Mouse (Mus musculus) T-helper 1 cell (primary cell): ENCODE measurements around the gene Tcp10a.
"Not testable (repeated sequence)": the region's sequence is repeated elsewhere in the genome, so short reads cannot be mapped to it uniquely, and the experiment has no call there.

Experiments
- in situ Hi-C: fragments of 300-600 bp; cut with MboI, MseI; formaldehyde crosslinking; loops from one replicate; pipeline ENCODE4 v1.15.1; 2025; ENCODE audit warnings: high pct_unique_total_duplicates

Gene Tcp10a

DNA sequence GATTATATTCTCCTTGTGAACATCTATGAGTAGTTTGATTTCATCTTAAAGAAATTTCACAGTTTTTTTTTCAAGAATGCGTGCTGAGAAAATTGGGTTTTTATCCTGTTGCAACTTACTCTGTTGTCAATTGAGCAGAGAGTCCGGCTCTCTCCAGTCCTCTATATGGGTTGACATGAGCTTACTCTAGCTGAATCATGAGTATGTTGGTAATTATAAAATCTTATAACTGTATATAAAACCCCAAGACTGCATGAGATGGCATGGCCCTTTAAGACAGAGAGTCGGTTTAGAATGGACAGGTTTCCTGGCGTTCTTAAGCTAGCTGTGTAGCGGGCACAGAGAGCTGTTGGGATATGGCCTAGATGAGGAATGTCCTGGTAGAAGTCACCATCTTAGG is at the start of gene Tcp10a:
TSS of gene Tcp10a (plus strand) at position 301 of the 400 bp plus-strand sequence.
- in situ Hi-C loops, result not testable (repeated sequence)

GRCm38 (mm10) chr17:7278702-7279242 is 45.7 kb upstream of the Tcp10a start:
- in situ Hi-C loops, result no loop called here

GRCm38 (mm10) chr17:7279251-7279650 is 45.2 kb upstream of the Tcp10a start:
- in situ Hi-C loops, result no loop called here

DNA sequence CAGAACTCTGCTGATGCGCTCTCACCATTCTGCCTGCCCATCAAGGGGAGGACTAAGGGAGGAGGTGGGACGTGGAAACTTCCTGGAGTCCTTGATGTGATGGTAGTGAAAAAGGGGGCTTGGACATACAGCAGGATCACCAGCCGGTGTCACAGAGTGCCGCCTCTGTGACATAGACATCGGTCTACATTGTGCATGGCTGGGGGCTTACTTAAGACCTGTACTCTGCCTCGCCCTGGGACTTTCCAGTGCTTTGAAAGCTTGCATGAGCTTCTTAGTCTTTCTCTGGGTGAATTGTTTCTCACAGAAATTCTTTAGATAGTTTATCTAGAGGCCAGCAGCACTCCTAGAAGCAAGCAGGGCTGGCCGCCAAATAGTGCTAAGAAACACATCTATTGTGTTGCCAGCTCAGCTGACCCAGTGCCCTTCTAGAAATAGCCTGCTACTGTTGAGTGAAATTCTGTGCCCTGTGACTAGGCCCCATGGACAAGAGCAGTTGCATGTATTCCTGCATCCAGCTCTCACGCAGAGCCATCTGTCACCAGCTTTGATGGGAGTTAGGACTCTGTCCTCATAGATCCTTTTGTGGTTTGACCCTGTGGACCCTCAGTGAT is 40.0 kb upstream of the Tcp10a start:
- in situ Hi-C loops, result loop anchor here (10.0 kb wide), 1 partner anchor 250 kb away; no protein-coding TSS in a partner anchor

DNA sequence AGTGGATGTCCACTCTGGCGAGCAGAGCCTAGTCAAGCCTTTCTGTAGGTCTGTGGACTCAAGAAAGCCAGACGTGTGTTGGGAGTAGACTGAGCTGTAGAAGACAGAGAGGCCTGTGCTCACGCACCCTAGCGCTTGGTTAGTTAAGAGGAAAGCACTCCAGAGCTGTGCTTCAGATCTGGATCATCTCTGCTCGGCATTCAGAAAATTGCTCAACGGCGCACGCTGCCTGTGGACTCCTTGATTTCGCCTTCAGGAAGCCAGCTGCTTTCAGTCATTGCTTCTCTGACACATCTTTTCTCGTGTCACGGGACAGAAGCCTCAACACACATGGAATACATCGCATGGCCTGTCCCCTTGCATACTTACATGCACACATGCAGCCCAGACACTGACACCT is 39.2 kb upstream of the Tcp10a start:
- in situ Hi-C loops, result loop anchor here (10.0 kb wide), 1 partner anchor 250 kb away; no protein-coding TSS in a partner anchor

GRCm38 (mm10) chr17:7286422-7287050 is 37.9 kb upstream of the Tcp10a start:
- in situ Hi-C loops, result loop anchor here (10.0 kb wide), 1 partner anchor 248 kb away; no protein-coding TSS in a partner anchor

DNA sequence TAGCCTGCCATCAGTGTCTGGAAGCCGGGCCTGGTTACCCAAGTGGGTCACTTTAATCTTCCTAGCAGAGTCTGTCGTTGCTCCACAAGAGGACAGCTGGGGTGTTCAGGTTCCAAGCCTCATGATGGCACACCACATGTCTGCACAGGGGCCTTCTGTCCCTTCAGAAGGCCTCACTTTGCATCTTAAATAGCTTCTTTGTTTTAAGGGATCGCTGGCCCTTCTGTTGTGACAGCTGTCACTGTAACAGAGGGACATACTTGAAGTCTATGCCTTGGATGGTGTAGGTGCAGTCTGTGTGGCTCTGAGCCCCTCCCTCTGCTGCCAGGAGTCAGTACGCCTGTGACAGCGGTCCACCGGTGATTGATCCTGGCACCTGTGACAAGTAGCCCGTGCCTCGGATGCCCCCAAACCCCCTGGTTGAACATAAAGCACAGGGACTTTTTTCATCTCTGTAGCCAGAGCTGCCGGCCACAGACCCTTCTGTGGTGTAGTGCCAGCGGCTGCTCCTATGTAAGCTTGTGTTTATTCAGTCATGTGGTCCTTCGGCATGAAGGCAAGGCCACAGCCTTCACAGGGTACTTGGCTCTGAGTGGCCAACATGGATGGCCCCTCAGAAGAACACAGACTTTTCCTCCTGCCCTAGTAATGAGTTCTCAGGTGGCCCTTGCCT is 32.3 kb upstream of the Tcp10a start:
- in situ Hi-C loops, result loop anchor here (10.0 kb wide), 1 partner anchor 153 kb away; no protein-coding TSS in a partner anchor

DNA sequence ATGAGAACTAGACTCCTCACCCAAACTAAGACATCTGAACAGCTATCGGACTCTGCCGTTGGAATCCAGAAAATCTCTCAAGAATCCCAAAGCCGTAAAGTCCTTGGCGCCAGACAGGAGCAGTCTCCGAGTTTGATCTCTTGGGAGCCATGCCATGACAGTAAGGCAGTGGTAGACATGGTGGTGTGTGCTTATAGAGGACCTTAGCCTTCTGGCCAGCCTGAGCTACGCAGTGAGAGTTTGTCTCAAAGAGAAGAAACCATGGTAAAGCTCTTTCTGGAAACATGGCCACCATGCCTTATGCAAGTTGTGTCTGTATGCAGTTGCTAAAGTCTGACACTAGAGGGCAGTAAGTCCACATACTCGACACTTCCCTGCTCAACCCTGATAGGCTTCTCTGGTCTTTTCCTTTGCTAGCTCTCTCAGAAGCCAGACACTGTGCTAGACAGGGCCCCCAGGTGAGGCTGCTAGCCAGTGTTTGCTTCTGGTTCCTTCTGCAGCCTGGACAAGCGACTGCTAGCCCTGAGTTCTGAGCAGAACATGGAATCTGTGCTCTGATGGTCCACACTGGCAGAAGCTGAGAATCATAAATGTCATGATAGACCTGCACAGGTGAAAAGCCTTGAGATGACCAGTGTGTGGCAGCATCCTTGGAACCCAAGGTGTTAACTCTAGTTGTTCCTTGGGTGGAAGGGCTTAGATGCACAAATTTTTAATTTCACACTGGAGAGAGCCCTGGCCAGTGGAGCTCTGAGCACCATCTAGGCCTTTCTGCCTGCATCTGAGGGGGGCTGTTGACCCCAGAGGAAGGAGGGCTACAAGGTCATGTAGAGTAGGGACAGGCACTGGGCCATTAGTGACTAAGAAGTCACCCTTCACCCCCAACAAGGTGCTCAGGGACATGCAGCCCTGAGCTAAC is 17.9 kb upstream of the Tcp10a start:
- in situ Hi-C loops, result loop anchor here (10.0 kb wide), 1 partner anchor 218 kb away; no protein-coding TSS in a partner anchor

DNA sequence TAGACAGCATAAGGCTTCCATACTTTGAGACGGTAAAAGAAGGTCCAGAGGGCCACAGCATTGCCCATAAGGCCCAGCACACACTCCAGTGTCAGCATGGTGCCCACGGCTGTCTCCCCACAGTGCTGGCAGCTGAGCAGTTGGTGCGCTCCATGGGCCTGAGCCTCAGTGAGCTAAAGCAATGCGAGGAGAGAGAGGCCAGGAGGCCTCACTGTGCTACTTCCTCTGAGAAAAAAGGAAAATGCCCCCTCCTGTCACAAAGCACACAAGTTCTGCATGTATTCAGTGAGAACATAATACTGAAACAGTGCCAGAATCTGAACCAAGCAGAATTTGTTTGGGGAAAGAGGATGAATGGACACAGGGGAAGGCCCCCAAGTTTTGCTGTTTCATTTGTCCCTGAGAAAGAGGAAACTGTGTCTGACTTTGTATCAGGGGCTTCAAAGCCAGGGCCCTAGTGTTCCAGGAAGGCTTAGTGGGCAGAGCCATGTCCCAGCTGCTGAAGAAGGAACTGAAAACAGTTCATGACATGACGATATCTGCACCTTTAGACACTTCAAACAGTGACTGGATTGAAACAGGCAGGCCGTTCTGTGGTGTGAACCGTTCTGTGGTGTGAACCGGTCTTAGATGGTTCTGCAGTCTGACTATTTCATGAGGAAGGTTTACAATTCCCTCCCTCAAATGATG is 8.6 kb upstream of the Tcp10a start:
- in situ Hi-C loops, result not testable (repeated sequence)

DNA sequence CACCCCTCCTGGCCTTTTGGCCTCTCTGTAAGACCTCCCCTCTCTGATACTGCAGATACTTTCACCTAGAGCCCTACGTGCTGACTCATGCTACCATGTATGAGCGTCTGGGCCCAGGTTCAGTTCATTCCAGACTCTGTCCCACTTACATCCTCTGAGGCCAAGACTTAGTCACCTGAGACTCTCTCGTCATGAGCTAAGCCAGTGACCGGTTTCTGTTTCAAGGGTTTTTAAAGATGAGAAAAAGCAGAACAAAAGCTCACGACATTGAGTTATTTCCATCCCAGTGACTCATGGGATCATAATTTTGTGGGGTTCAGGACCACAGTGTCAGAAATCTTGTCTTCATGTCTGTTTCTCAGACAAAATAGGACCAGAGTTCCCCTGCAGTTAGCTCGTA is 4.7 kb upstream of the Tcp10a start:
- in situ Hi-C loops, result not testable (repeated sequence)

DNA sequence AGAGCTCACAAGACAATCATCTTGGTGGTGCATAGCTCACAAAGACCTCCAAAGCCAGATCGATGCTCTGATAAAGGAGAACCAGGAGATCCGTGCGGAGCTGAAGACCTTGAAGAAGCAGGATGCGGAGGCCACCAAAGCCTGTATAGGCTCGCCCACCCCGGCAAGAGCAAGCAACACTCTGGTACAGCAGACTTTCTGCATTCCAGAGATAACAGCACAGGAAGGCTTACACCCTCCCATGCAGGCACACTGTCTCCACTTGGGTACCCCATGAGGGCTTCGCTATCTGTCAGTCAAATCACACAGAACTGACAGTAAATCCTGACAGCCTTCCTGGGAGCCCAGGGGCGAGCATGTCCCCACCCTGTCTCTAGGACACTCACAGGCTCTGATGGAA is 2.0 kb downstream of the Tcp10a start:
- in situ Hi-C loops, result not testable (repeated sequence)

DNA sequence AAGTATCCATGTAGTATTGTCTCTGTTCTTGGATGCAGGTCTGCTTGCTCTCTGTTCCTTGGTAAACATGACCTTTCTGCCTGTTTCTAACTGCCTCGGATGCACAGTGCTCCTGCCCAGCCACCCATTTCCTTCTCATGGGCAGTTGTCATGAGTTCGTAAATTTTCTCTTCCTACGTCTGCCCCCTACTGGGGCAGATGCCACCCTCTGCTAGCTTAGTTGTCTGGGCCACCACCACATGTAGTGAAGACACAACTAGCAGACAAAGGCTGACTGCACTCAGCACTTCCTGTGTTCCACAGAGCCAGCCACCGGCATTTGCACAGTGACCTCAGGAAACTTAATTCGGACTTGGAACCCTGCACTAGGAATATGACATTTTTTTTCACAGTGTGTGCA is 8.3 kb downstream of the Tcp10a start:
- in situ Hi-C loops, result not testable (repeated sequence)

DNA sequence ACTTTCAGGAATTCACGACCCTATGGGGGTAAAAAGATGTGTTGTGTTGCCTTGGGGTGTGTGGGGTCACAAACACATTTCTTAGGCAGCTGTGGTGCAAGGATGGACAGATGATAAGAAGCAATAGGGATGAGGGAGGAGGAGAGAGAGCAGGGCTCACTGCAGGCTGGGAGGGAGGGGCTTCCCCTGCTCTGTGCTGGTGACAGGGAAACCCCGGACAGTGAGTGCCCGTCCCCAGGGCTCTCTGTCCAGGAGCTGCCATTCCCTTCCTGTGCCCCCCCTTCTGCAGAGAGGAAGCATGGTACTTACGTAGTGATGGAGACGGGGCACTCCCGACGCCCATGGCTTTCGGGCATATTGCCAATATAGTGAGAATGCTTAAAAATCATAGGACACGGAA is 12.9 kb downstream of the Tcp10a start:
- in situ Hi-C loops, result not testable (repeated sequence)

- in situ Hi-C loops, result not testable (repeated sequence)
Measured at GRCm38 (mm10) chr17:7348765-7349164, 24.3 kb downstream of the Tcp10a start.

DNA sequence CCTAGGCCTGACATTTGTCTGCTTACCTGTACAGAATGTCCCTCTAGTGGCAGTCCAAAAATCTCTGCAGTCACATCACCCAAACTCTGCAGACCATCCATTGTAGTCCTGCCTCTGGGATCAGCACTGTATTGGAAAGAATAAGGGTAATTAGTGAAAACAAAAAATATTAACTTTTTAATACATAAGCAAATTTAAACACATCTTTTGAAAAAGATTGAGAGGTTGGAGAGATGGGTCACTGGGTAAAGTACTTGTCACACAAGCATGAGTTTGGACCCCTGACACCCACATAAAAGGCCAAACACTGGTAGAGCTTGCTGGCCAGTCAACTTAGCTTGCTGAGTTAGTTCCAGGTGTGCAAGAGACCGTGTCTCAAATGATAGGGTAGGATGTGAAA is 28.1 kb downstream of the Tcp10a start, which contains the start of gene Ttll2:
TSS of gene Ttll2 (minus strand) at position 101 of the 400 bp plus-strand sequence.
- in situ Hi-C loops, result not testable (repeated sequence)

DNA sequence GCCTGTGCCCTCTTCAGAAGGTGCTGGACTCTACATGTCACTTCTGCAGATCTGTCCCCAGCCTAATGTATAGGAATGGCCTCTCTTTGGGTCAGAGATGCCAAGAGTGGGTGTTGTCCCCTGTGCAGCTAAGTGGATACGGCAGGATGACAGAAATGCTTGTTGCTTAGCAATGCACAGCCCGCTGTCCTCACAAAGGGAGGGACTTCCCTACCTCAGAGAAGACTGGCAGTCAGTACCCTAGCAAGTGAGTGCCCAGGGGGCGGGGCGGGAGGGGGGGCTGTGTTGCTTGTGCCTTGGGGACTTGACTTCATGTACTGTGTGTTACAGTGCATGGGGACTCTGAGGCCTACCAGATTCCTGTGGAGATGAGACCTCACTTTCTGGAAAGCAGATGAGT is 35.4 kb downstream of the Tcp10a start:
- in situ Hi-C loops, result not testable (repeated sequence)

DNA sequence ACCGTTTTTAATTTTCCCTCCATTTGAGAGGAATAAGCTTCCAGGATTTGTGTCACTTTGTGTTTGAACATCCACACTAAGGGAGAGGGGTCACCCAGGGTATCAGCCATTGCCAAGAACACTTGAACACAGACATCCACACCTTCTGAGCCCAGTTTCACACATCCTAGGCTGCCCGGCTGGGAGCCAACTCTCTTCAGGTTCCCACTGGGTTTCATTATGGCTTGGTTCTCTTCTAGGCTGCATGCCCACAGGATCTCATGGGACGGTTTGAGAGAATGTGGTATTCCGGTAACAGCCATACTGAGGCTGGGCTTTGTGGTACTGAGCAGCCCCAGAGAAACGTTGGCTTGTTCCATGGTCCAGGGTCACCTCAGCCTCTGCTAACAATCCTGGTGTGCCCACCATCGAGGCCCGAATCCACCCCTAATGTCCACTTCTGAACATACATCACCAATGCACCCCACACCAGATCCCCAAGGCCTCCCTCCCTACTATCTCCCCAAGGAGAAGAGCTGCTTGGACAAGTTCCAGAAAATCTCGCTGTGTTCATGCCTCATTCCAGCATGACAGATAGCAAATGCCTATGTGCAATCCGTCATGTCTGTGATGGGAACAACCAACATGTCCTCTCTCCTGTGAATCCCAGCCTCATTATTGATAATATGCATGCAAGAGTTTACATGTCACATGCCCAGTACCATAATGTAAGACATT is 36.5 kb downstream of the Tcp10a start:
- in situ Hi-C loops, result not testable (repeated sequence)

DNA sequence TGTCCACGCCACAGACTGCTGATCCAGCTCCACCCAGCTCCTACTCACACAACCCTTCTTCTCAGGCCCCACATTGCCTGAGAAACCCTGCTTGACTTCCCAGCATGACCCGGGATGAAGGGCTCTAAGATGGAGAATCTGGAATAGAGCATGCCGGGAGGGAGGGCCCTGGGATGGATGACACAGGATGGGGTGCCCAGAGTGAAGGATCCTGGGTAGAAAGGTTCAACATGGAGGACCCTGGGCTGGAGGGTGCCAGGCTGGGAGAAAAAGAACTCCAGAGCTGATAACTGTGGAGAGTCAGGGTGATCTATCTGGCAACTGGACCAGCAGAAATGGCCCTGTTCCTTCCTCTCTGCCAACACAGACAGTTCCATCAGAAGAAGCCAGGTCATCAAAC is 41.2 kb downstream of the Tcp10a start:
- in situ Hi-C loops, result not testable (repeated sequence)

DNA sequence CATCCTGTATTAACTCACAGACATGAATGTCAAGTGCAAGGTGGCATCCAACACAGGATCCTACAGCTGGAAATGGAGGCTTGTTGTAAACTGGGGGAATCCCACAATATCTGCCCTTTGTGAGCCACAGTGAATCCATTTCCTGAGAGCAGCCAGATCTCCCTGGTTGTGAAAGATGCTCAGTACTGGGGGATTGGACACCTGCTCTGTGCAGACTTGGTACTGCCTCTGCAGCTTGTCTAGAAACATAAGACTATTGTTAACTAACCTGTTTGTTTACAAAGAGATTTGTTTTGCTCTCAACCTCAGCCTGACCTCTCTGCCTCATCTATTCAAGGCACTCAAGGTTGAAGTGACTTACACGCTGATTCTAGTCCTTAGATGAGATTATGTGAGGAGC is 41.8 kb downstream of the Tcp10a start:
- in situ Hi-C loops, result not testable (repeated sequence)
